Mouse (Mus musculus) C3H10T1/2 (cell line): Measurements from ENCODE around the gene Pank1. TPM values are rescaled to one million over a fixed set of nuclear protein-coding genes. Genes with fewer than 3 reads are reported as not detected.

Source experiments
- polyA plus RNA-seq, 2 experiments: library from polyadenylated mRNA; unstranded; fragments of >200 nt; fragmentation: generic; extraction: Trizol; gene quantifications; one replicate each; pipeline ENCODE4 v1.2.1; 2012; ENCODE audit warnings: missing spikeins in 2 of 2

The Pank1 gene
- 1 to 10 TPM; 1.0 to 3.2 TPM for polyA plus RNA-seq

DNA sequence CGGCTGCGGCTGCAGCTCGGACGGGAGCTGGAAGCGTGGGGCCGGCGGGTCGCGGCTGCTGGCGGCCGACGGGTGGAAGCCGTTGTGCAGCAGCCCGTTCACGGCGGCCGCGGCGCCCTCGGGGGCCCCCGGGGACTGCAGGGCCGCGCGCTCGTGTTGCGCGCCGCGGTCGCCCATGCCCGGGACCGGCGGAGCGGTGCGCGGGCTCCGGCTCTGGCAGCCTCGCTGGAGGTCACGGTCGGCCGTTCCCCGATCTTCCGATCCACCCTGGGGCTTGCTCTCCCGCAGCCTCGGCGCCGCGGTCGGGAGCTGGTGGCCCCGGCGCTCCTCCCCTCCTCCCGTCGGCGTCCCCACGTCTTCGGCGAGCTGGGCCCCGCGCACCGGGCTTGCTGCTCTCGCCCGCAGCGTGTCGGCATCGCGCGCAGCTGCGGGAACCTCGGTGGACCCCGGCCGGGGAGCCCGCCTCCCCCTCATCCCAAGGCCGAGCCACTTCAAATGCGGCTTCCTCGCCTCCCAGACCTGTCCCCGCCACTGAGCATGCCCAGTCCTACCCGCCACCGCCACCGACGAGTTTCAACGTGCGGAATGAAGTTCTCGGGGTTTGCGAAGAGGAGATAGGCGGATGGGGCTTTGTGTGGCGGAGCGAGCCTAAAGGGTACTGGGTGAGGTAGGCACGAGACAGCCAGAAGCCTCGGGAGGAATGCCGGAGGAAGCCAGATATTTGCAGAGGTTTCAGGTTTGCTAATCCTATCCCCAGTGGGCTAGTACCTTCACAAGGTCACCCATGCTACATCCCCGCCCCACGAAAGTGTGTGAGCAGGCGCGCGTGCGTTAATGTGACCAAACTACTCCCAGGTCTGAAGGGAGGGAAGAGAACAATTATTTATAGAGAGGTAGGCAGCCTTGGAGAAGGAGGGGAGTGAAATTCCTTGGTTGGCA, at the start of gene Pank1:
Pank1 (minus strand) TSS at position 853 of the 939 bp plus-strand sequence.

DNA sequence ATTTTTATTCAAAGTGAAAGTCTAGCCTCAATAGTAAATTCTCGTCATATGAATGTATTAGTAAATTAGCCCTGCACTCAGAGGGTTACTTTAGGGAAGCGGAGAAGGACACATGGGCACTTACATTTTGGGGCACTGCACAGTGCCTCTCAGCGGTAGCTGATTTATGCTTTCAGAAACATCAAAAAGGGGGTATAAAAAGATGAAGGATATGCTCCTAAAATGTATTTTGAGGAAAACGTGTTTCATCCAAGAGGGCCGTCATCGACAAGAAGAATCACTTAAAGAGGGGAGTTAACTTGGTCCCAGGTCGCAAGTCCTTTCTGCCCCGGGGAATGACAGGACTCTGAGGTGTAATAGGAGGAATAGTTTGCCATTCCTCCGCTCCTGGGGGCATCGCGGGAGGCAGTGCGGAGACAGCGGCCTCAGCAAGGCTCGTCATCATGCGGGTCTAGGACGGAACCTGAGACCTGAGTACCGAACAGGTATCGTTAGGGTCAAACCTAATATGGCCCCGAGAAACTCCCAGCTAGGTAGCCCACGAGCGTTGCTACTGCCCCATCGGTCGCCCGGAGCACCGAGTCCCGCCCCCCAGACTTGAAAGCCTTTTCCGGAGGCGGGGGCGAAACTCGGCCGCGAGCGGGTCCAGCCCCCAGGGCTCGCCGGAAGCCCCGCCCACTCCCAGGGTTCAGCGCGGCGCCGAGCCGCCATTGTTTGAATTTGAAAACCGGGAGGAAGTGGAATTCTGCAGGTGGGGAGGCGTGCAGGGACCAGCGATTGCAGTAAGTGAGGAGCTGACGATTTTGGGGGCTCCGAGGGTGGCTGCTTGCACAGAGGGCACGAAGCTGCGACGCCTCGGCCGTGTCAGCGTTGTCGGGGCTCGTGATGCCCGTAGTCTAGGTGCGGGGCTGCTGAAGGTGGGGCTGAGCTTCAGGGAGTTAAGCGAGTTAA, 42.7 kb upstream of the Pank1 start, which contains the start of gene Kif20b:
Kif20b (plus strand) TSS at position 710 of the 951 bp plus-strand sequence.

Other genes with a start within 250 kb of the Pank1 start
- gene Ifit1bl2, start 238.7 kb downstream of the Pank1 start, polyA plus RNA-seq = under 1 TPM in 1 of 2 experiments, not detected in 1; 0.18 TPM
- gene Ifit1, start 238.6 kb downstream of the Pank1 start, polyA plus RNA-seq = 1 to 10 TPM in 1 of 2 experiments, under 1 TPM in 1; 0.08 to 7.0 TPM
- not detected for gene Slc16a12, start 132.2 kb downstream of the Pank1 start, polyA plus RNA-seq
- gene Kif20b, start 42.9 kb upstream of the Pank1 start, polyA plus RNA-seq = 1 to 10 TPM in 1 of 2 experiments, under 1 TPM in 1; 0.97 to 4.2 TPM